Mouse (Mus musculus) CH12.LX (cell line): Measurements from ENCODE around the gene Midn.

Source experiments
- CTCF ChIP-seq, 2 experiments: IDR thresholded peaks in 1 of 2; conservative IDR thresholded peaks in 1 of 2; 2 replicates each; pipeline ENCODE4 v1.5.1; 2011 to 2012; ENCODE audit warnings: low read depth in 2 of 2, low read length in 2 of 2, improper control_type of control experiment in 1 of 2, inconsistent platforms in 1 of 2, mild to moderate bottlenecking in 1 of 2, moderate library complexity in 1 of 2
- NELFE ChIP-seq: IDR thresholded peaks from 2 replicates; pipeline ENCODE4 v1.6.1; 2011; ENCODE audit warnings: low read depth, low read length, improper control_type of control experiment

DNA sequence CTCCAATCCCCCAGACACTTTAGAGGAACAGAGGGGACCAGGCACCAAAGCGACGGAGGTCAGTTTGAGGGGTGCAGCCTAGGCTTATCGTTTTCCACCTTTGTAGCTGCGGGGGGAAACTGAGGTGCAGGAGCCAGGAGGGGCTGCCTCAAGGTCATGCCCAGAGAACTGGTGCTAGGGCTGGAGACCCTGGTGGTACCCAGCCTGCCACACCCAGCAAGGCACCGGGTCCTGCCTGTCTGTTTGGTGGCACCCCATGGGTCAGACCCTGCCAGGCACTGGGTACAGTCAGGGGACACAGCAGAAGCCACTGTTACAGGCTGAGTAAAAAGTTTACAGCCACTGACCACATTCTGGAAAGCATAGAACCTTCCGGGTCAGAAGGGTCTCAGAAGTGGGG is 32.2 kb downstream of the Midn start:
- TF ChIP-seq CTCF (conservative IDR thresholded peaks at IDR 0.05 in 1 of 2, IDR thresholded peaks at IDR 0.05 in 1 of 2; ENCODE audit: low read depth in 2 of 2, low read length in 2 of 2), result no peak
- TF ChIP-seq NELFE, result no peak
